In the genomic region with DNA sequence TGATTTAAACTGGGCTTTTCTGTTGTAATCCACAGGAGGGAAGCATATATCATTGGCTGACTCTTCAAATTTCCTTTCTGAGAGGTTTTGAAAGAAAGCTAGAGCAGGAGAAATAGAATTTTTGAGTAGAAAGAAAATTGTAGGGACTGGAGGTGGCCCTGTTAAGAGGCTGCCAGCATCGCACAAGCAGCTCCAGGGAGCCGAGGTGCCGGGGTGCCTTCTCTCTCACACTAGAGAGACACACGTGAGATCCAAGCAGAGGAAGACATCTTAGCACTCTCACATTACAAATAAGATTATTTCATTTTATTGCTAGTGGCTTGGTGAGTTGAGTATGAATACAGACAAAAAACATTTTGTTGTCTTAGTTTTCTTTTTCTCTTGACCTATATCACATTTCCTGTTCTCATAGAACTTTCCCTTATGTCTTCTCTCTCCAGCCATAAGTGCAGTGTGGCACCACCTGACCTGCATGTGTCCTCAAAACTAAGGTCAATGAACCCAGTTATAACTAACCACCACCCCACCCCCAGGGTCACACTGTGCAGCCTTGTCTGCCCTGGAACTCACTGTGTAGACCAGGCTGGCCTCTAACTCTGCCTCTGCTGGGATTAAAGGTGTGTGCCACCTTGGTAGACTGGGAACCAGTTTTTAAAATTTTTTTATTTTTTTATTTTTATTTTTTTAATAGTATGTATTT, we compare ENCODE assay signal across 16 mouse cellular contexts. TPM values are rescaled to one million over a fixed set of nuclear protein-coding genes. Genes with fewer than 3 reads are reported as not detected.
A peak's percentile ranks its signal among the peaks of the same experiment; 100 is the strongest.
DNase-seq lines count a peak whose midpoint lies in the region; ATAC-seq and TF ChIP-seq lines count a peak whose summit lies in the region.
"Had no signal": no experiment of that assay in that cellular context is flagged by ENCODE, and none has a peak within 500 bp of the region (broad histone marks: within the 10 kb centered on the region; RNA-seq: fewer than 3 reads in every experiment).

No protein-coding gene starts in this region.

- peak overlapping the region; percentile 40; the same call in 1 of the 2 replicates for H3K27ac ChIP-seq in heart, embryonic 16.5 days (ENCODE audit: low read length)
- peak overlapping the region; percentile 68 for H3K27ac ChIP-seq in liver, postnatal 0 days (ENCODE audit: low read depth)
- H3K27ac ChIP-seq: forebrain, embryonic 15.5 days; kidney, embryonic 15.5 days; limb, embryonic 12.5 days; midbrain, embryonic 12.5 days had no signal

- DNase-seq in heart, adult 18-20 months: no peak
- peak; percentile 45 for DNase-seq in liver, postnatal 0 days
- DNase-seq in liver: no peak
- peak; percentile 48 for DNase-seq in CD4-positive helper T cell, adult 2 months (ENCODE audit: low read depth, low spot score)
- no peak for DNase-seq in embryo, embryonic 10.5 days (ENCODE audit: low spot score)
- DNase-seq: adrenal gland, adult 8-10 months; cerebellum, adult 11 months; cerebellum, postnatal 14 days; lung, adult 18-20 months; lung, postnatal 36 days had no signal

- no peak overlapping the region for H3K4me2 ChIP-seq in heart, embryonic 16.5 days (ENCODE audit: low read depth, low read length)
- H3K4me2 ChIP-seq in liver, postnatal 0 days (ENCODE audit: low read depth, low read length): peak overlapping the region; percentile 77; the same call in 1 of the 2 replicates
- H3K4me2 ChIP-seq: forebrain, embryonic 15.5 days; kidney, embryonic 15.5 days; limb, embryonic 12.5 days; midbrain, embryonic 12.5 days had no signal

- TF ChIP-seq EP300 in liver, postnatal 0 days (IDR thresholded peaks at IDR 0.05; ENCODE audit: low read depth): no peak

- no peak for ATAC-seq in heart, embryonic 16.5 days (replicated peaks; ENCODE audit: extremely low read depth, insufficient read depth, low FRiP score)
- ATAC-seq in liver, postnatal 0 days: no peak
- ATAC-seq in CD4-positive, CD25-positive, alpha-beta regulatory T cell, adult 4 months: peak; percentile 6
- ATAC-seq: forebrain, embryonic 15.5 days had no signal

- peaks cover 22% of the 10 kb centered on the region for H3K4me1 ChIP-seq in heart, embryonic 16.5 days (ENCODE audit: control insufficient read depth, insufficient read depth, low read length)
- H3K4me1 ChIP-seq in liver, postnatal 0 days (ENCODE audit: insufficient read depth): peaks cover 44% of the 10 kb centered on the region

- H3K9me3 ChIP-seq in heart, embryonic 16.5 days (replicated peaks; ENCODE audit: control insufficient read depth, low read length): no peaks in the 10 kb centered on the region
- no peaks in the 10 kb centered on the region for H3K9me3 ChIP-seq in liver, postnatal 0 days (ENCODE audit: low read length)
- H3K9me3 ChIP-seq: forebrain, embryonic 15.5 days; kidney, embryonic 15.5 days; limb, embryonic 12.5 days; midbrain, embryonic 12.5 days had no signal

- no peaks in the 10 kb centered on the region for H3K27me3 ChIP-seq in heart, embryonic 16.5 days (ENCODE audit: control insufficient read depth, insufficient read depth, low read length)
- H3K27me3 ChIP-seq in liver, postnatal 0 days (ENCODE audit: insufficient read depth, low read length): no peaks in the 10 kb centered on the region
- H3K27me3 ChIP-seq: forebrain, embryonic 15.5 days; kidney, embryonic 15.5 days; limb, embryonic 12.5 days had no signal

- H3K36me3 ChIP-seq in heart, embryonic 16.5 days (ENCODE audit: control insufficient read depth, insufficient read depth): no peaks in the 10 kb centered on the region
- no peaks in the 10 kb centered on the region for H3K36me3 ChIP-seq in liver, postnatal 0 days (replicated peaks; ENCODE audit: insufficient read depth, low read length)
- H3K36me3 ChIP-seq: forebrain, embryonic 15.5 days; kidney, embryonic 15.5 days; limb, embryonic 12.5 days; midbrain, embryonic 12.5 days had no signal

- 66% methylated on average over 4 of the region's 4 CpGs for WGBS in heart, embryonic 16.5 days
- WGBS in liver, postnatal 0 days (ENCODE audit: insufficient replicate concordance): 69% methylated on average over 4 of the region's 4 CpGs

- TF ChIP-seq CTCF in liver, postnatal 0 days (IDR thresholded peaks at IDR 0.05; ENCODE audit: low read depth): no peak

- no peak overlapping the region for H3K4me3 ChIP-seq in heart, embryonic 16.5 days (ENCODE audit: low read length)
- no peak overlapping the region for H3K4me3 ChIP-seq in liver, postnatal 0 days (ENCODE audit: low read depth, low read length)
- H3K4me3 ChIP-seq: forebrain, embryonic 15.5 days; kidney, embryonic 15.5 days; limb, embryonic 12.5 days; midbrain, embryonic 12.5 days had no signal

- no peak overlapping the region for H3K9ac ChIP-seq in heart, embryonic 16.5 days (ENCODE audit: low read length)
- H3K9ac ChIP-seq in liver, postnatal 0 days (replicated peaks): peak overlapping the region; percentile 46; the same call in 1 of the 2 replicates
- H3K9ac ChIP-seq: forebrain, embryonic 15.5 days; kidney, embryonic 15.5 days; limb, embryonic 12.5 days; midbrain, embryonic 12.5 days had no signal

RNA-seq across cellular contexts. Expression of gene Dnajc3, which starts 3.2 kb away (rescaled TPM):
- 26.7 and 31.0 TPM in 2 replicates for polyA plus RNA-seq in heart, embryonic 16.5 days (2015; fragmentation: Nextera tagmentation; extraction: Ambion mirVana)
- 10 to 100 TPM; 30.8 to 32.8 TPM for total RNA-seq in heart, adult 18-20 months (2021)
- 53.6 and 55.3 TPM in 2 replicates for polyA plus RNA-seq in liver, postnatal 0 days (2015; fragmentation: Nextera tagmentation; extraction: Ambion mirVana)
- 10 to 100 TPM; 32.6 to 35.3 TPM for polyA plus RNA-seq in CD4-positive, CD25-positive, alpha-beta regulatory T cell, adult 4 months (2017; shearing (Covaris generic))

RNA-seq across cellular contexts. Expression of gene Dzip1, which starts 15.7 kb away (rescaled TPM):
- polyA plus RNA-seq in heart, embryonic 16.5 days (2015; fragmentation: Nextera tagmentation; extraction: Ambion mirVana): 5.0 and 5.7 TPM in 2 replicates
- total RNA-seq in heart, adult 18-20 months (2021): 1 to 10 TPM; 2.1 to 3.3 TPM
- 0.42 and 0.75 TPM in 2 replicates for polyA plus RNA-seq in liver, postnatal 0 days (2015; fragmentation: Nextera tagmentation; extraction: Ambion mirVana)
- 10 to 100 TPM; 10.9 to 12.8 TPM for polyA plus RNA-seq in CD4-positive, CD25-positive, alpha-beta regulatory T cell, adult 4 months (2017; shearing (Covaris generic))

Comparison
In these comparisons a context has a peak if more than half of its experiments do, and no peak if none do; other contexts are left out.
1. DNase-seq: peak in liver, postnatal 0 days (single experiment) and CD4-positive helper T cell, adult 2 months (single experiment); none in heart, adult 18-20 months (0 of 2), liver (single experiment) and embryo, embryonic 10.5 days (single experiment).